Mouse (Mus musculus) thymus, postnatal 10 days (tissue): ENCODE measurements around the gene Mgrn1.

ENCODE experiments used
- DNase-seq, 2 experiments: peaks; one replicate each; pipeline ENCODE4 v3.0.0; 2021; ENCODE audit warnings: low spot score in 2 of 2

Gene Mgrn1

DNA sequence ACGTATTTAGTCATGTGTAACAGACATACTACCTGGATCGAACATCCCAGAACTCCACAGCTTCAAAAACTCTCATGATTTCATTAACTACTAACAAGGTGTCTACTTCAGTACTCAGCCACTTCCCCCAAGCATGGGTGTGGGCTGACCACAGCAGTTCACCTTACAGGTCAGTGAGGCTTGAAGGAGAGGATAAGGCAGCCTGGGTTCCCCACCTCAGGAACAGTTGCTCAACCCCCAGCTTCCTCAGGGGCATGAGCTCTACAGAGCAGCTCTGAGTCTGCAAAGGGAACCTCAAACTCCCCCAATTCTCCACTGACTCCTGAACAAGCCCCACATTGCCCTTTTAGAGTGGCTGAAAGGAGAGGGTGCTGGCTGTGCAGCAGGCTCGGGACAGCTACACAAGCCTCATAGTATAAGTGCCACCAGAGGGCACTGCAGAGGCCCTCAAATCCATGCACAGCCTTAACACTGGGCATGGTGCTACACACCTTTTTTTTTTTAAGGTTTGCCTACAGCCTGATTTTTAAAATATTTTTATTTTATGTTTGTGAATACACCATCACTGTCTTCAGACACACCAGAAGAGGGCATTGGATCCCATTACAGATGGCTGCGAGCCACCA is 93.8 kb downstream of the Mgrn1 start:
- DNase-seq: no peak

GRCm38 (mm10) chr16:4984717-4985116 is 98.7 kb downstream of the Mgrn1 start:
- DNase-seq: no peak
